Mouse (Mus musculus): ENCODE data around the gene Slc26a9.

GRCm38 (mm10) chr1:131811393-131811792 is 67.6 kb downstream of the Slc26a9 start:
- TF ChIP-seq GATA1 (IDR thresholded peaks at IDR 0.05; ENCODE audit: borderline replicate concordance, low read length) (no peak), FLI1 (IDR thresholded peaks at IDR 0.05; ENCODE audit: low read length) (no peak)

All from megakaryocyte, embryonic 14.5 days (primary cell).